Mouse (Mus musculus) granulocyte monocyte progenitor cell, adult 5-6 weeks (primary cell): Measurements from ENCODE around the gene Slc25a47. TPM values are rescaled to one million over a fixed set of nuclear protein-coding genes. Genes with fewer than 3 reads are reported as not detected.
A peak's percentile ranks its signal among the peaks of the same experiment; 100 is the strongest.

ENCODE experiments used
- ATAC-seq: replicated peaks from 2 replicates; pipeline ENCODE4 v1.8.0; 2016; ENCODE audit warnings: mild to moderate bottlenecking, moderate TSS enrichment, inconsistent platforms; ENCODE audit not compliant: poor library complexity, severe bottlenecking
- total RNA-seq, 2 experiments: library from RNA; stranded (forward) in 1 of 2; stranded (reverse) in 1 of 2; fragments of 200-712, 200-1000 nt in 1 of 2; fragments of >200 nt in 1 of 2; fragmentation: Nextera tagmentation in 1 of 2; gene quantifications; 2 replicates each; pipeline ENCODE4 v1.2.3; 2014 to 2017

Slc25a47 gene
- total RNA-seq, 2 experiments from 2014 or later: 2.4 to 8.6 TPM

- no peak for ATAC-seq
These were observed 19.2 kb downstream of the Slc25a47 start for GRCm38 (mm10) chr12:108855081-108855480.

DNA sequence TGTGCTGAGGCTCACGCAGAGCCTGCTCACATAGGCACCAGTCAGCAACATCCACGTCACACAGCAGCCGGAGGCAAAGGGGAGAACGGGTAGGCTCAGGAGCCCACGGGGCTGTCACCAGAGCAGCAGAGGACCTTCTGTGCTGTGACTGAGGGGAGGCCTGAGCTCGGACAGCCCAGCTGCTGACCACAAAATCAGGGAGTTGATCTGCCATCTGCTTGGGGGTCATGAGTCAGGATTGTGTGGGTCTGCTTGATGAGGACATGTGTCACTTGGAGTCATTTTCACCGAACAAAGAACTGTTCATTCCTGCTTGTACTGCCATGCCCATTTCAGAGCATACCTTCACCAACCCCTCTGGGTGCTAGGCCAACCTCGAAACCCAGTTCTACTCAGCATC is 20.3 kb downstream of the Slc25a47 start:
- no peak for ATAC-seq

DNA sequence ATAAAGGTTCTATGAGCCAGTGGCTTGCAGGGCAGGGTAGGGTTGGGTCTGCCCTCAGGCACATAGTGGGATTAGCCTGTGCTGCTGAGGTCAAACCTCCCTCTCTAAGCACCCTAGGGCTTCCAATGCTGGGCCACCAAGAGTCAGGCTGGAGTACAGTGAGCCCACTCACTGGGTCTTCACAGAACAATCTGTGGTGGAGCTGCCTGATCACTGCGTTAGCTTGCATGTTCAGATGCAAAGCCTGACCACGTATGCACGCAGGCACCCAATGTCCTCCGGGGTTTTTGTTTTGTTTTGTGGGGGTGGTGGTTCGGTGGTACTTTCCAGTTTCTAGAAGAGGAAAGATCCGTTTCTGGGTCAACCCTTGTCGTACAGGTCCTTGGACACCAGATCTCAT is 21.3 kb downstream of the Slc25a47 start:
- ATAC-seq: no peak

DNA sequence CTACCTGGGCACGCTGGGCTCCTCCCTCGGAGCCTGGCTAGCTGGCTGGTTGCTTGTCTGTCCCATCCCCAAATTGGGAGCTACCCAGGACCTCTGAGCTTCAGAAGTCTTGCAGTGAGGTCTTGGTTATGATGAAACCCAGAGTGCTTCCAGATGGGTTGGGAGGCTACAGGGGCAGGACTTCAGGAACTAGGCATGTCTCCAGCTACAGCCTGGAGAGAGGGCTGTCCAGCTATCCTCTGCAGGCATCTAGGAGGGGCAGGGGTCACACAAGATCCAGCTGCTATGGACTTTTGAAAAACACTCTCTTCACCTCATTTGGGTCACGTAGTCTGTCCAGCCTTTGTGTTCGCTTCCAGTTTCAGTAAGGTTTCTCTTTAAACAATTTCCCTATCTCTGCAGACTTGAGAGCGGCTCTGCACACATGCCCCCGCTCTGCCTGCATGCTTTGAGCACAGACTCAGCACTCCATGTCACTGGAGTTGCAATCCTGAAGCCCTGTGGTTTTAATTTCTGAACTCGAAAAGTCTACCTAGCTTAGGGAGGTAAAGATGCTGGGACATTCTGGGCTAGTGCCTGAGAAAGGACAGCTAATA is 21.8 kb downstream of the Slc25a47 start:
- no peak for ATAC-seq

DNA sequence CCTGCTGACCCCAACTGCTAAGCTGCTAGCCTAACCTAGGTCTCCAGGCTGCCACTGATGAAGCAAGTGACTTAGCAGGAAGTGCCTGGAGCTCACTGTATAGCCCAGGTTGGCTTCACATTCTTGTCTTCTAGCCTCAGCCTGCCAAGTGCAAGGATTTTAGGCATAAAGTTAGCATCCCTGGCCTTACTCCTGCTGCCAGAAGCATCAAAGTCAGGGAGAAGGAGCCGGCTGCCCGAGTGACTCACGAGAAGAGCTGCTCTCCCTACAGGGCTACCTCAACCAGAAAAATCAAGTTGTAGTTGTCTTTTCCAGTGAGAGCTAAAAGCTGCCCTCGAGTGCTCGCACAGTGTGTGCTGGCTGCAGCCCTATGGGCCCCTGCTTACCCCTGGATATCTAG is 22.6 kb downstream of the Slc25a47 start:
- ATAC-seq: no peak

GRCm38 (mm10) chr12:108865007-108865494 is 29.2 kb downstream of the Slc25a47 start:
- no peak for ATAC-seq

DNA sequence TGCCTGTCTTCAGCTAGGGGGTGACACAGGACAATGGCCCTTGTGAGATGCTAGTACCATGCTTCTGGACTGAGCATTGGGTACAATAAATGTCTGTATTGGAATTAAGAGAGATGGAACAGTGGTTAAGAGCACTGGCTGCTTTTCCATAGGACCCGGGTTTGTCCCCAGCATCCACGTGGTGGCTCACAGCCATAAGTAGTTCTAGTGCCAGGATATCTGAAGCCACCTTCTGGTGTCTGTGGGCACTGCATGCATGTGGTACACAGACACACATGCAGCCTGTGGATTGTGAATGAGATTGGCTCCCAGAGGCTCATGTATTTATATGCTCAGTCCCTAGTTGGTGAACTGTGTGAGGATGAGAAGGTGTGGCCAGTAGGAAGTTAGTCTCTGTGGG is 33.7 kb downstream of the Slc25a47 start:
- ATAC-seq: peak; percentile 67

DNA sequence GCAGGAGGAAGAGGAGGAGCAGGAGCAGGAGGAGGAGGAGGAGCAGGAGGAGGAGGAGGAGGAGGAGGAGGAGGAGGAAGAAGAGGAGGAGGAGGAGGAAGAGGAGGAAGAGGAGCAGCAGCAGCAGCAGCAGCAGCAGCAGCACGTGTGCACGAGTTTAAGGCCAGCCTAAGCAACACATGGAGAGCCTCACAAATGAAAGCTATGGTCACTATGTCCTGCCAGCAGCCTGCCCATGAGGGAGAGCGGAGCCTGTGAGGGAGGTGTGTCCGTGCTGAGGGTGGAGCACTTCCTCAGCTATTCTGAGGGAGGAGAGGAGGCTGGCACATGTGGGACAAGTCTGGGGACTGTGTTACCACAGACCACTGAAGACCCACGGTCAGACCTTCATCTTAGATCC is 37.3 kb downstream of the Slc25a47 start:
- ATAC-seq: no peak

GRCm38 (mm10) chr12:108879138-108879537 is 43.3 kb downstream of the Slc25a47 start:
- ATAC-seq: no peak

GRCm38 (mm10) chr12:108880606-108881005 is 44.8 kb downstream of the Slc25a47 start:
- ATAC-seq: no peak

- ATAC-seq: no peak
These were observed 45.3 kb downstream of the Slc25a47 start for GRCm38 (mm10) chr12:108881192-108881591.

GRCm38 (mm10) chr12:108882776-108883175 is 46.9 kb downstream of the Slc25a47 start:
- ATAC-seq: no peak

- ATAC-seq: no peak
These were observed 50.1 kb downstream of the Slc25a47 start for GRCm38 (mm10) chr12:108885906-108886305.

GRCm38 (mm10) chr12:108887077-108887476 is 51.2 kb downstream of the Slc25a47 start:
- ATAC-seq: no peak

GRCm38 (mm10) chr12:108888632-108889031 is 52.8 kb downstream of the Slc25a47 start:
- ATAC-seq: no peak

GRCm38 (mm10) chr12:108892989-108893714 is 57.3 kb downstream of the Slc25a47 start, which contains the start of gene Wdr25:
Wdr25 (plus strand) TSS chr12:108893631.
- ATAC-seq: peak; percentile 53

GRCm38 (mm10) chr12:108893715-108894431 is 58.0 kb downstream of the Slc25a47 start, which contains the start of gene Wars:
Wars (minus strand) TSS chr12:108894174.
- ATAC-seq: peak; percentile 92

GRCm38 (mm10) chr12:108894432-108894816 is 58.6 kb downstream of the Slc25a47 start:
- no peak for ATAC-seq

GRCm38 (mm10) chr12:108896006-108896405 is 60.2 kb downstream of the Slc25a47 start:
- no peak for ATAC-seq

DNA sequence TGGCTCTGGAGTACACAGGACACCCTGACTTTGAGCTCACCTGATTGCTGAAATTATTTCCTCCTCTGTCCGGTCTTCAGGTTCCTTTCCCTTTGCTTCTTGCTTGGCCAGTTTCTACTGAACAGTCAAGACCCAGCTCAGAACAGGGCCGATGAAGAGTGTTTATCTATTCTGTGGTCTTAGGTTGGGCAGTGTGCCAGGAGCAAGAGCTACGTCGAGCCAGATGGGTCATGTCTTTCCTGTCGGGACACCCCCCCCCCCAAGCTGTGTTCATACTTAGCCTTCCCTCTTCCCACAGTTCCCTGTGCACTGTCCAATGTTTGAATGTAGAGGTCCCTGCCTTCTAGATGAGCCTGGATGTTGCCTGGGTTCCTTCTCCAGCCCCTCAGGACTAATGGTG is 65.5 kb downstream of the Slc25a47 start:
- ATAC-seq: no peak

DNA sequence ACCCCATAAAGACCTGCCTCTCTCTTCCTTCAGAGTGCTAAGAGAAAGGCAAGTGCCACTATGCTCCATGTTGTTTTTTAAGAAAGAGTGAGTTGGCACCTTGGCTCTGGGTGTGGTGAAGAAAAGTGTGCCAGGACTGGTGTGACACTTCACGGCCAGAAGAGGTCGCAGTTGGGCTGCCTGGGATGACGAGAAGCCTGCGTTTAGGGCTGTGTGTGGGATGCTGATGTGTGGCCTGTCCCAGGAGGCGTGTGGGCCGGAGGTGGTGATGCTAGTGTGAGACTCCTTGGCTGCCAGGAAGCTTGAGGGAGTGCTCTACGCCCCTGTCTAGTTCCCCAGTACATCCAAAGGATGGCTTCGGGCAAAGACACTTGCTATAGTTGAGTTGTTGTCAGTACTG is 67.1 kb downstream of the Slc25a47 start:
- ATAC-seq: peak; percentile 87
